Mouse (Mus musculus): Measurements from ENCODE around the gene Dusp16. TPM values are rescaled to one million over a fixed set of nuclear protein-coding genes. Genes with fewer than 3 reads are reported as not detected.

Gene Dusp16
- total RNA-seq, 2 experiments from 2014 or later: 11.4 to 19.4 TPM

DNA sequence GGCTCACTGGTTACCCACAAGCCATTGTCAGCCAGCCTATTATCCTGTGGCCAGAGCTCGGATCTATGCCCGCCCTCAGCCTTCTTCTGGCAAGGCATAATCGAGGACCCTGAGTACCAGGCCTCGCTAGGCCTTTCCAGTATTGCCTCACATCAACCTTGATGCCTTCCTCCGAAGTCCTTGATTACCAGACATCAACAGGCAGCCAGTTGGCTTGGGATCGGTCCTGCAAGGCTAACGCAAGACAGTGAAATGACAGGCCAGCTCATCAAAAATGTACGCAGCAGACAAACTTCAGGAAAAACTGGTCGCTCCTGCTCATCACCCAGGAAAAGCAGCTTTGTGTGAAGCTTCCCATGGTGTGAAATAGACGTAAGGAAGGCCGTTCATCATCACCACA lies 15.4 kb upstream of the Dusp16 start:
- Histone ChIP-seq H3K27ac (no peak overlapping the region), H3K4me3 (no peak overlapping the region)
- intact Hi-C loops (cut with DNase I): no loop called here
- DNase-seq: no peak
- TF ChIP-seq CTCF (IDR thresholded peaks at IDR 0.05): no peak

DNA sequence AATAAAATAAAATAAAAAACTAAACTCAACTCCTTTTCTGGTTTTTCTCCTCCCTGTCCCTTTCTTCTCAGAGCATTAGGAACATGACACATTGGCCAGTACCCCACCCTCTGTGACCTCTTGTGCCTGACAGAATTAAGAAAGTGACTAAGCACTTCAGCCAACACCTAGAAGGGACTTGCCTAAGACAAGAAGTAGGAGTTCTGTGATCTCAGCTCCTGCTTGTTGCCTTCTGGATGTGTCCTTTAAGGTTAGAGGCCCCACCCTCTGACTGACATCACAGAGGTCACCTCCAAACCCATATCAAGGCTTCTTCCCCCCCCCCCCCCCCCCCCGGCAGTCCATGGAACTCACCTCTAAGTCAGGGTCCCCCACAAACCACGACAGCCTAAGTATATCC lies 14.7 kb upstream of the Dusp16 start:
- no peak for DNase-seq
- TF ChIP-seq CTCF (IDR thresholded peaks at IDR 0.05): no peak
- Histone ChIP-seq H3K27ac (no peak overlapping the region), H3K4me3 (no peak overlapping the region)
- intact Hi-C loops (cut with DNase I): no loop called here

GRCm38 (mm10) chr6:134806130-134806529 lies 13.7 kb upstream of the Dusp16 start:
- DNase-seq: no peak
- Histone ChIP-seq H3K27ac (no peak overlapping the region), H3K4me3 (no peak overlapping the region)
- intact Hi-C loops (cut with DNase I): no loop called here
- no peak for TF ChIP-seq CTCF (IDR thresholded peaks at IDR 0.05)

- DNase-seq: no peak
- H3K4me3 ChIP-seq: no peak overlapping the region
- no peak overlapping the region for H3K27ac ChIP-seq
- intact Hi-C loops (cut with DNase I): no loop called here
- TF ChIP-seq CTCF (IDR thresholded peaks at IDR 0.05): no peak
Measured at GRCm38 (mm10) chr6:134804736-134805277, 12.4 kb upstream of the Dusp16 start.

DNA sequence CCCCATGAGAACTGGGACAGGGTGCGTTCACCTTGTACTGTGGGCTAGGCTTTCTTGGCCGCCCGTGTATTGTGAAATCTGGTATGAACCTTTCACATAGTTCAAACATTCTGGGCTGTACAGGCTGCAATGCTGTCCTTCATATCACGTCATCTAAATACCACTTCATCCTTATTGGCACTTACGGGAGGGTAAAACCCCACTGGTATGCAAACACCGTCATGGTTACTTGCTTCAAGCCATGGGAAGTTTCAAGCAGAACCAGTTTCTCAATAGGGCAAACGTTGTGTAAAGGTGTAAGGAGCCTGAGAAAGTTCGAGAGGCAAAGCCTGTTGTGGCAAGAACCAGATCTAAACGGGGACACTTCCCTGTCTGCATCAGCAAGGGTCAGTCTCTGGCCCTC lies 10.2 kb upstream of the Dusp16 start:
- no peak for TF ChIP-seq CTCF (IDR thresholded peaks at IDR 0.05)
- DNase-seq: no peak
- Histone ChIP-seq H3K4me3 (no peak overlapping the region), H3K27ac (no peak overlapping the region)
- intact Hi-C loops (cut with DNase I): no loop called here

- Histone ChIP-seq H3K4me3 (no peak overlapping the region), H3K27ac (no peak overlapping the region)
- intact Hi-C loops (cut with DNase I): no loop called here
- DNase-seq: no peak
- no peak for TF ChIP-seq CTCF (IDR thresholded peaks at IDR 0.05)
Measured at GRCm38 (mm10) chr6:134801483-134801882, 9.1 kb upstream of the Dusp16 start.

GRCm38 (mm10) chr6:134796297-134796696 lies 3.9 kb upstream of the Dusp16 start:
- no peak for DNase-seq
- Histone ChIP-seq H3K27ac (no peak overlapping the region), H3K4me3 (no peak overlapping the region)
- no peak for TF ChIP-seq CTCF (IDR thresholded peaks at IDR 0.05)
- intact Hi-C loops (cut with DNase I): no loop called here

DNA sequence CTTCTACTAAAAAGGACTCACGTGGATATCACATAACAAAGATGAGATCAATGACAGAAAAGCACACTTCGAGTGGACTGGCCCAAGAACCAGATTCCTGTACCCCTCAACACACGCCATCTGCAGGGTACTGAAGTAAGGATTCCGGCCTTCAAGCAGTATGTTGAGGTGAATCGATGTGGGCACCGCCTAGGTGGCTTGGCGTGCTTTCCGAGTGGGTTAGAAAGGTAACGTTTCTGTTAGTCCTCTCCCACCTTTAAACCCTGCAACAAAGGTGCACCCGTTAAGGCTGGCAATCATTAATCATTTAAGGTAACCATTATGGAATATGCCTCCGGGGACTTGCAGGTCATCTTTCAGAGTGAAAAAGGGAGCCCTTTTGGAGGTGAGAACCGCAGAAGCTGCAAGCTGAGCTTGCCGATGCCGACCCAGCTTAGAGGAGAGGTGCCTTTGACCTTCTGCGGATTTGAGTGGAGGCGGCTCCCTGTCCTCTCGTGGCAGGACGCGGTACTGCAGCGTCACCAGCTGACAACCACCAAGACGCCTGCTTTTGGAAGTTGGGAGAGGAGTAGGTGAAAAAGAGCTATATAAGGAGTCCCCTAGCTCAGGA lies 1.6 kb upstream of the Dusp16 start:
- TF ChIP-seq CTCF (IDR thresholded peaks at IDR 0.05): peak; percentile 99
- H3K4me3 ChIP-seq: peak overlapping the region; percentile 43
- intact Hi-C loops (cut with DNase I): loop anchor here (1.0 kb wide), 1 partner anchor 134 kb away; no protein-coding TSS in a partner anchor
- peak; percentile 88 for DNase-seq
- H3K27ac ChIP-seq: peak overlapping the region; percentile 36; the same call in 1 of the 2 replicates

DNA sequence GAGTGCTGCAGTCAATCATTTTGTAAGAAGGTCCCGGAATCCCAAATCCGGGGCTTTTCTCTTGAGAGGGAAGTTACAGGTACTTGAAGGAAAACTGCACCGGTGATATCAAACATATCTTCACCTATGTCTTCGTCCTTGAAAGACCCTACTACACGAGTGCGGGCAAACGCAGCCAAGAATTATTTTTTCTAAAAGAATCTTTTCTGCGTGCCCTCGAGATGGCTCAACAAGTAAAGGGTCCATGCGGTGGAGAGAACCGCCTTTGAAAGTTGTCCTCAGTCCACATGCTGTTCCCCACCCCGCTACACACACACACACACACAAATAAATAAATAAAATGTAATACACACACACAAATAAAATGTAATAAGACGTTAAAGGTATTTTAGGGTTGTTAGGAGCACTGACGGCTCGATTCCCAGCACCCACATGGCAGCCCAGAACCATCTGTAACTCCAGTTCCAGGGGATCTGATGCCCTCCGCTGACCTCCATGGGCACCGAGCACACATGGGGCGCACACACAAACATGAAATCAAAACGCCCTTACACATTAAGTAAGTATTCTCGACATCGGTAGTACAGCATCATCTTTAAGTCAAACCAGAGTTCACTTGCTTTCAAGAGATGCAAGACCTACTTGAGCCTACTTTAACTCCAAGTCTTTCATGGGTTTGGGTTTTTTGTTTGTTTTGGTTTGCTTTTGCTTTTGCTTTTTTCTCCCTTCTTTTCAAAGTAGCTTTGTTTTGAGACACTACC lies 801 bp upstream of the Dusp16 start:
- no peak for DNase-seq
- no peak; the same call in 1 of the 2 replicates for TF ChIP-seq CTCF (IDR thresholded peaks at IDR 0.05)
- Histone ChIP-seq H3K27ac (peak overlapping the region; percentile 88), H3K4me3 (peak overlapping the region; percentile 97)
- intact Hi-C loops (cut with DNase I): no loop called here

GRCm38 (mm10) chr6:134791251-134792118 lies 940 bp downstream of the Dusp16 start:
- no peak for TF ChIP-seq CTCF (IDR thresholded peaks at IDR 0.05)
- DNase-seq: peak; percentile 68
- peak overlapping the region; percentile 100 for H3K27ac ChIP-seq
- intact Hi-C loops (cut with DNase I): no loop called here
- H3K4me3 ChIP-seq: peak overlapping the region; percentile 97

- intact Hi-C loops (cut with DNase I): no loop called here
- H3K4me3 ChIP-seq: no peak overlapping the region
- TF ChIP-seq CTCF (IDR thresholded peaks at IDR 0.05): no peak
- H3K27ac ChIP-seq: no peak overlapping the region; the same call in 1 of the 2 replicates
- DNase-seq: no peak
Measured at GRCm38 (mm10) chr6:134789100-134789499, 3.3 kb downstream of the Dusp16 start.

- no peak for TF ChIP-seq CTCF (IDR thresholded peaks at IDR 0.05)
- Histone ChIP-seq H3K4me3 (no peak overlapping the region), H3K27ac (no peak overlapping the region)
- DNase-seq: no peak
- intact Hi-C loops (cut with DNase I): no loop called here
Measured at GRCm38 (mm10) chr6:134786426-134786825, 6.0 kb downstream of the Dusp16 start.
